Mouse (Mus musculus) liver (tissue): ENCODE measurements around the gene Gm4881.

ENCODE experiments used
- DNase-seq: peaks from one replicate; pipeline ENCODE4 v3.0.0-alpha.2; 2020; ENCODE audit warnings: mixed read lengths

Gene Gm4881

DNA sequence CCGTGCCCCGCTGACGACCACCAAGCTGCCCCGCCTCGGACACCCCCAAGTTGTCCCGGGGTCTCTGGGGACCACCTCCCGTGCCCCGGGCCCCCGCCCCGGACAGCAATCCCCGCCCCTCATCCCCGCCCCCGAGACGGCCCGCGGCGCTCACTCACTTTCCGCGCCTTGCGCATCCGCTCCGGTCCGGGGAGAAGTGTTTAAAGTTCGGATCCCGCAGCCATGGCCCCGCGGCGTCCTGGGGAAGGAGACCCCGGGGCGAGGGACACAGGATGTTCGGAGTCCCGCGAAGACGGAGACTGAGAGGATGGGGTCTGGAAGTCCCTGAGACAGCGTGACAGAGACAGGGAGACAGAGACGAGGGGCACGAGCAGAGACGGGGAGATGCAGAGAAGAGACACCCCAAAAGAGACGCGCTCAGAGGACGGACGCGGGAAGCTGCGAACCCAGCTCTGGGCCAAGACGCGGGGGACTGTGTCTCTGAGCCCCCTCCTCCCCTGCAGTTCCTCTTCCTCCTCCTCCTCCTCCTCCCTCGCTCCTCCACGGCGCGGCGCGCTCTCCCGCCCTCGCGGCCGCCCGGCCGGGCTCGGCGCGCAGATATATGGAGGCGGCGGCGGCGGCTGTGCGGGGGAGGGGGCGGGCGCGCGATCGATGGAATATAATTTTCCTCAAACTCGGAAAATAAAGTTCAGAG is at the start of gene Gm4881:
Gm4881 (minus strand) TSS at position 238 of the 694 bp plus-strand sequence.
- DNase-seq: no peak

DNA sequence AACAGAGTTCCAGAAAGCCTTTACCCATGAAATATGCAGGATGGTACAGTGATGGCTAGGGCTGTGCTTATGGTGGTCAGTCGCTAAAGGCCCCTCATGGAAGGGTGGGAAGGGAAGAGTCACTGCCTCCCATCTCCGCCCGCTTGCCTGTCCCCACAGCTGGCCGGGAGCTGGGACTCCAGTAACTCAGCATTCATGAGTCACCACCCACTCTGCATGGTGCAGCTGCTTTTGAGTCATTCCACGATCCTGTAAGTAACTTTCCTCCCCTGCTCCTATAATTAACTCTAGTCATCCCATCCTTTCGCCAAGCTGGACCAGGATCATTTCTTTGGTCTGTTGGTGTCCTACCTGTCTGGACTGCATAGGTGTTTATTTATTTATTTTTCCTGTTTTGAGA is 48.8 kb upstream of the Gm4881 start:
- DNase-seq: no peak

DNA sequence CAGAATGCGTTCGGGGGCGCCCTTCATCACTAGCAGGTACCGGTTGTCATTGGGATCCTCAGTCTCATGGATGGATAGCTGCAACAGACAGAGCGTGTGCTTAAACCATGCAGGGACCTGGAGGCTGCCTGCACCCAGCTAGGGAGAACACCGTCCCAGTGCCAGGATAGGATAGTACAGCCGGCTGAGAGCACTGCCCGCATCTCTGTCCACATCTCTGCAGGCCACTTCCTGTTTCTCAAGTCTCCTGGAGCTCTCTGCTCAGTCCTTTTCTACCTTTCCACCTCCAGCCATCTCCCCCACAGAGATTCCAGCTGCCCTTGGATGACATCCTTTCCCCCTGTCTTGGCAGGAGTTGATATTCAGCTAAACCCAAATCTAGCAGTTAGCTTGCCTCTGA is 46.2 kb upstream of the Gm4881 start:
- DNase-seq: no peak

DNA sequence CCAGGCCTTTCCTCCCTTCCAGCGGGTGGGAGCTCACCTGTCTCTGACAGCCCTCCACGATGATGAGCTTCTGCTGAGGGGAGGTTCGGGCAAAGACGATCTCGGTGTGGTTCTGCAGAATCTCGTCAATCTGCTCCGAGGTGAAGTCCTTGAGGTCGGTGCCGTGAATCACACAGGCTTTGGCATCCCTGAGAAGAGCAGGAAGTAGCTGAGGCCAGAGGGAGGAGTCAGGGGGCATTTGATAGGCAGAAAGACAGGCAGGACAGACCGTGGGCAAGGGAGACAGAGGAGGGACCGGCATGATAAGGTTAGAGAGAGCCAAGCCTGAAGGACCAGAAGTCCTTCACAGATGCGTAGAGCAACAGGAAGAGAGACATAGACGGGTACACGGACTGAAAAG is 43.6 kb upstream of the Gm4881 start:
- no peak for DNase-seq

DNA sequence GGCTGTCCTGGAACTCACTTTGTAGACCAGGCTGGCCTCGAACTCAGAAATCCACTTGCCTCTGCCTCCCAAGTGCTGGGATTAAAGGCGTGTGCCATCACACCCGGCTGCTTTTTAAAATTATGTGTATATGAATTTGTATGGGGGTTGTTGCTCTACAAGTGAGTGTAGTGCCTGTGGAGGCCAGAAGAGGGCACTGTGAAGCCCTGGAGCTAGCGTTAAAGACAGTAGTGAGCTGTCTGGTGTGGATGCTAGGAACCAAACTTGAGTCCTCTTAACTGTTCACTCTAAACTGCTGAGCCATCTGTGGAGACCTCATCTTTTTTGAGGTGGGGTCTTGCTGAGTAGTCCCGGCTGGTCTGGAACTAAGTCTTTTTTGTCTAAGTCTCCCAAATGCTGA is 41.5 kb upstream of the Gm4881 start:
- no peak for DNase-seq

DNA sequence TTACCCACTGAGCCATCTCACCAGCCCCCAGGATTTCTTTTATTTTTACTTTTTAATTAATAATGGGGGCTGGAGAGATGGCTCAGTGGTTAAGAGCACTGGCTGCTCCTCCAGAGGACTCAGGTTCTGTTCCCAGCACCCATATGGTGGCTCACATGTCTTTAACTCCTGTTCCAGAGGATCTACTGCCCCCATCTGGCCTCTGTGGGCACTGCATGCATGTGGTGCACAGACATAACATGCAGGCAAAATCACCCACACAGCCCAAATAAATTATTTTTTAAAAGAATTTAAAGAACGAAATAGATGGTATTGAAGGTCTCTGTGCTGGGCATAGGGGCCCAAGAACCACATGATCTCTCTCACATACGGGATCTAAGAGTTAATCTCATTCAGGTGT is 40.0 kb upstream of the Gm4881 start:
- DNase-seq: no peak

DNA sequence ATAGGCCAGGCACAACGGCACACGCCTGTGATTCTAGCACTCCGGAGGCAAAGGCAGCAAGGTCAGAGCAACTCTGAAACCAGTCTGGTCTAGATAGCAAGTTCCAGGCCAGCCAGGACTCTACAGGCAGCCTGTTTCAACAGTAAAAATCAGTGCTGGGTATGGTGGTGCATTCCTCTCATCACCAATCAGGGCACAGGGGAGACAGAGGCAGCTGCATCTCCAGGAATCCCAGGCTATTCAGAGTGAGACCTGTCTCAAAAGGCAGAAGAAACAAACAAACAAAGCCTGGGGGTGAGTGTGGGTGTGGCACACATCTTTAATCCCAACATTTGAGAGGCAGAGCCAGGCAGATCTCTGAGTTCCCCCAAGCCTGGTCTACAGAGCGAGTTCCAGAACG is 39.1 kb upstream of the Gm4881 start:
- no peak for DNase-seq

DNA sequence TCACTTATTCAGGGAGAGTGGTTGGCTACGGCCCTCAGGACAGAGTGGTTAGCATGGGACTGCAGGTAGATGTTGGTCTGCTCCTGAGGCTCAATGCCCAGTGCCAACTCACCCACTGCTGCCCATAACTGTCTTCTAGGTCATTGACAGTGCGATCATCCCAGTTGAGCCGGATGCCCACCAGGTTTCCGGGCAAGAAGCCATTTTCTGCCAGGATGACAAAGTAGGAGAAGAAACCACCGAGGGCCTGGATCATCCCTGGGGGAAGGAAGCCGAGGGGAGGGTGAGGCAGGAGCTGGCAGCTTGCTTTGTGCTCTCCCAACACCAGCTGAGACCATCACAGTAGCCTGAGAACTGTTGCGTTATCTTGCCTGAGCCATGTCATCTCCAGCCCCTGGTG is 36.1 kb upstream of the Gm4881 start:
- no peak for DNase-seq

DNA sequence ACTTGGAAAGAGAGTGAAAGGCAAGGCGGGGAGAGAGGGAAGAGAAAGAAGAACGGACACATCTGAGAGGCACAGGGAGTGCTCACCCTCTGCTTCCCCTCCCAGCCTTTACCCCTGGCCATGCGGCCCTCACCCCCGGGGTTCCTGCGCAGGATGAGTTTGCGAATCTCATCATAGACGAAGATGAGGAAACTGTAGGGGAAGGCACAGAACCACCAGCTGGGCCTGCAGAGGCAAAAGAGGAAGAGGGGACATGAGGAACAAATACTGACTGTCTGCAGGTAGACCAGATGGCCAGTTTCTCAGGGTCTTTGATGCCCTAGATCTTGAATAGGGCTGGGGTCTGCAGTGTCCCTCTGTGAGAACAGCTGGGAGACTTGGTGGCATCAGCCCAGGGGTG is 34.5 kb upstream of the Gm4881 start:
- peak; percentile 38 for DNase-seq

DNA sequence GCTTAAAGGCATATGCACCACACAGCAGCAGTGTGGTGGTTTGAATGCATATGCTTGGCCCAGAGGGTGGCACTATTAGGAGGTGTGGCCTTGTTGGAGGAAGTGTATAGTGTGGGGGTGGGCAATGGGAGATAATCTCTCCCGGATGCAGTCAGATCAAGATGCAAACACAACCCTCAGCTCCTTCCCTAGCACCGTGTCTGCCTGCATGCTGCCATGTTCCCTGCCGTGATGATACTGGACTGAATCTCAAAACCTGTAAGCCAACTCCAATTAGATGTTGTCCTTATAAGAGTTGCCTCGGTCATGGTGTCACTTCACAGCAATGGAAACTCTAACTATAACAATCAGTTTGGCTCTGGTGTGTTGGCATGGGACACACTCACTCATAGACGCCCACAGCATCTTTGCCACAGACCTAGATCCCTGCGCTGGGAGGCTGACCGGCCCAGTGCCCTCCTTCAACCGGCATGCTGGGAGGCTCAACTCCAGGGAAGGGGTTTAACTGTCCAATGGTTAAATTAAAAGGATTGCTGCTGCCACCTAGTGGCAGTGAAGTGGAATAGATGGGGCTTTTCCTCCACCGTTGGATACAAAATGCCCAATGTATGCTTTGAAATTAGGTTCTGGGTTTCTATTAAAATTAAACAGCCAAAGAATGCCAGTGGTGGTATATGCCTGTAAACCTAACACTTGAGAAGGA is 30.8 kb upstream of the Gm4881 start:
- DNase-seq: peak; percentile 31

DNA sequence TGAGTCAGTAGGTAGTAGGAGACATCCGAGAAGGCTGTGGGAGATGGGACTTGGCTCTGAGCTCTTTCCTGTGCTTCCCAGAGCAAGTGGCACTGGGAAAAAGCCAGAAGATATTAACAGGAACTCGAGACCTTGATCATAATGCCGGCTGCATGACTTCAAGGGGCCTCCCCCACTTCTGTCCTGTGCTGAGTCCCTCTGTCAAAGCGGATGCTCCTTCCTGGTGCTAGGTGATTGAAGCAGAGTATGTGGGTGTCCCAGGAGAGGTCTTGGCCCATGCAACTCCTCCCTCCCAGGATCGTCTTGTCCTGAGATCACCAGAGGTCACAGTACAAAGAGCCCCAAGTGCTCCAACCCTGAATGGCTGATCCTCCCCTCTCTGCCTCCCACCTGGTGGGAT is 29.6 kb upstream of the Gm4881 start:
- DNase-seq: no peak

DNA sequence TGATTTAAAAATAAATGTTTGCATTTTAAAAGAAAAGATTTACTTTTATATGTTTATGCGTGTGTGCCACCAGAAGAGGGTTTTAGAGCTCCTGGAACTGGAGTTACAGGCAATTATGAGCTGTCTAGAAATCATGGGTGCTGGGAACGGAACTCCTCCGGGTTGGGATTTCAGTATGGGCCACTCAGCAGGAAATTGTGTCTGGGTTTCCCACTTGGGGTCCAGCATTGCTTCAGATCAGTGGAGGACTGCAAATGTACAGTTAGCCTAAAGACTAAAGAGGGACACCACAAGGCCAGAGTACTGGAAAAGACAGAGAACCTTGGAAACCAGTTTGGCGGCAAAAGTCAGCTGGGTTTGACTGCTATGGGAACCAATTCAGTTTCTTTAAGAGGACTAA is 28.9 kb upstream of the Gm4881 start:
- DNase-seq: no peak

DNA sequence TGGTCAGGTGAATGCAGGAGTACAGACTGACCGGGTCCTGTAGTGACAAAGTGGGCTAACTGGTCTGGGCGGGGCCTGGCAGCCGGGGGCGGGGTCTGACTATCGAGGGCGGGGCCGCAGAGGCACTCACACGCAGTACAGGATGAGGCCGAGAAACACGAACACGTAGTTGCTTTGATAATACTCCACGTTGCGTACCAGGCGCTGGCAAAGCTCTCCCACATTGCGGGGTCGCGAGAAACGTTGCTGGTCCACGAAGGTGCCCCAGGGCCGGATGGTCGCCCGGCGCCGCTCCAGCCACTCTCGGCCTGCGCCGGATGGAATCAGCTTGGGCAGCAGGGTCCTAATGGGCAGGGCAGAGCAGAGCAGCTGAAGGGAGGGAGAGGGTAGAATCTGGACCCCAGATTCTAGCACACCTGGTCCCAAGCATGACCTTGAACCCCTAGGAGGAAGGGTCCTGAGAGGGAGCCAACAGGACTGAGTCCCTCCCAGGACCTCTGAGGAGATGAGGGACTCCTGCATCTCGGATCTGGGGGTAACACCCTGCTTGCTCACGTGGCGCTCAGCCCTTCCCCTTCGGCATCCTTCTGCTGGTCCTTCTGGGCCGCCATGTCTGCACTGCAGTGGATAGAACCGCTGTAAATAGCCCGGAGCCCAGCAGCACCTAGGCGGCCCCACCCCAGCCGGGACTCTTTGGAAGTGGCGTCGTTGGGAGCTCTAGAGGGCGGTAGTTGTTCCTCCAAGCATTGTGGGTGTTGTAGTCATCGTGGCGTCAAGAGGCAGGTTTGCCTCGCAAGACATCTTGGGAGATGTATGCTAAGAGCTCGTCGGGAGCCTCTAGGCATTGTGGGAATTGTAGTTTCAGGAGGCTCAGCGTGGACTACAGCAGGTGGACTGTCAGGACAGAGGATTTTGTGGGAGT is 27.9 kb upstream of the Gm4881 start, which contains the start of gene Rabac1:
Rabac1 (minus strand) TSS at position 783 of the 922 bp plus-strand sequence.
- DNase-seq: peak; percentile 92

DNA sequence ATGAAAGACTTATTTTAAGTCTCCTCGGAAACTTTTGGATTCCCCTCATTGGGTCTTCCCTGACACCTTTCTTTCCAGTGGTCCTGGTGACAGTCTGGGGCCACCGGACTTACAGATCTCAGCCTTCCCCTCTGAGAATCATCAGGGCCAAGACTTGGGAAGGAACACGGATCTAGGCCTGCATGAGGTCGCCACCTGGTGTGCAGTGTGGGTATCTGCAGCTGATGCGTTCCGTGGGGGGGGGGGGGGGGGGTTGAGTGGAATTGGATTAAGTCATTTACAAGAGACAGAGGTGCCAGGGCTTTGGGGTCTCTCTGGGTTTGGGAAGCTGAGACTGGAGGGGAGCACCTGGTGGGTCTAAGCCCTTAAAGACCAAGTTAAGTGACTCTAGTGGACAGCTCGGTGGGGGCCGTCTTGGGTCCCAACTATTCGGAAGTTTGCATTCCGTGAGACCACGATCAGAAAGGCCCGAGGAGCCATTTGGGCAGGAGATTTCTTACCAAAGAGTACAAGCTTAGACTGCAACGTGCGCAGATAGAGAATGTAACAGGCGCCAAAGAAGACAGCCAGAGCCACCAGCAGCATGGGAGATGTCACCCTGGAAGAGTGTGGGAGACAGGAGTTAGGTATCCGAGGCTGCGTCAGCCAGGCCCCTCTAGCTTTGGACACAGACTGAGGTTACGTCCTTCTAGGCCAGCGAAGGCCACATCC is 27.1 kb upstream of the Gm4881 start:
- DNase-seq: peak; percentile 60

DNA sequence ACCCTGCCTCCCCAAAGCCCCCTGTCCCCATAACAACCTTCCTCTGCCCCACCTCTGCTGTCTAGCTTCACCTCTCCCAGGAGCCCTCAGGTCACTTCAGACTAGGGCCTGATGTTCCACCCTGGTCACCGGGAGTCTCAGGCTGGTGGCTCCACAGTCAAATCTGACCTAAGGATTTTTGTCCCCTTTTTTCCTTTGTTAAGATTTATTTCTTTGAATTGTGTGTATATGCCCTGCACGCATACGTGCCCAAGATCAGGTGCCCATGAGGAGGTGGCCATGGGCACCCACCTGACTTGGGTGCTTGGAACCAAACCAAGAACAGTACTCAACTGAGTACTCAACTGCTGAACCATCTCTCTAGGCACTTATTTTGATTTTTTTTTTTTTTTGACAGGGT is 26.0 kb upstream of the Gm4881 start:
- no peak for DNase-seq

DNA sequence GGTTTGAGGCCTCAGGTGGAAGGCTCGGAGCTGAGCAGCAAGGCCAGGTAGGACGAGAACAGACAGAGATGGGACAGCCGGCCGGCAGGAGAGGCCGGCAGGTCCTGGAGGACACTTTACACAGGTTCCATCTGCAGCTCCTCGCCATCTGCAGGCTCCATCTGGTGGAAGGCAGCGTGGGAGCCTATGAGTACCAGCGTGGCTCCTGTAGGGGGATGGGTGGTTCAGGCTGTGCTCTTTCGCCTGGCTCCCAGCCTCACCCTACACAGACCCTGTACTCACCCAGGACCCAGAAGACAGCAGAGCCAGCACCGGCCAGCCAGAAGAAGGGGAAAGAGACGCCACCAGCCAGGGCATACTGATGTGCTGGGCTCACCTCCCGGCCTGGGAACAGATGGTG is 25.5 kb upstream of the Gm4881 start:
- DNase-seq: no peak

DNA sequence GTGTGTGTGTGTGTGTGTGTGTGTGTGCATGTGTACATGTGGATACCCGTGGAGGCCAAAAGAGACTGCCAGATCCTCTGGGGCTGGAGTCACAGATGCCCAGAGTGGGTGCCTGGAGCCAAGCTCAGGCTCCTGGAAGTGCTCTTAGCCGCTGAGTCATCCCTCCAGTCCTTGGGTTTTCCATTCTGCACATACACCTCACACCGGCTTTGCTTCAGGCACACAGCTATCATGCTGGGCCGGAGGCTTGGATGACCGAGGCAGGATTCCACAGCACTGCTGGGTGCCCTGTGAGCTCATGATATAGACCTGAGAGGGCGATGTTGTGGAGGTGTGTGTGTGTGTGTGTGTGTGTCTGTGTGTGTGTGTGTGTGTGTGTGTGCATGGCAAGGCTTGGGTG is 24.2 kb upstream of the Gm4881 start:
- no peak for DNase-seq

DNA sequence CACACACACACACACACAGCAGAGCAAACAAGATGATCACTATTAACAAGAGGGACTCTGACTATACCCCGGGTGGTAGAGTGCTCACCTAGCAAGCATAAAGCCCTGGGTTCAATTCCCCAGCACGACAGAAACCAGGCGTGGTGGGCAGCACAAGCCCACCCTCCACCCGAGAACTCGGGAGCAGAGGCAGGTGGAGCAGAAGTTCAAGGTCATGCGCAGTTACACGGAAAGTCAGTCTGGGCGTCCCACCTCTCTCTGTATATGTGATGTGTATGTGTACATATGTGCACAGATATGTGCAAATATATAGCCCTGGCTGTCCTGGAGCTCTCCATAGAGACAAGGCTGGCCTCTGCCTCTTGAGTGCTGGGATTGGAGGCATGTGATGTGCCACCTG is 23.7 kb upstream of the Gm4881 start:
- no peak for DNase-seq

DNA sequence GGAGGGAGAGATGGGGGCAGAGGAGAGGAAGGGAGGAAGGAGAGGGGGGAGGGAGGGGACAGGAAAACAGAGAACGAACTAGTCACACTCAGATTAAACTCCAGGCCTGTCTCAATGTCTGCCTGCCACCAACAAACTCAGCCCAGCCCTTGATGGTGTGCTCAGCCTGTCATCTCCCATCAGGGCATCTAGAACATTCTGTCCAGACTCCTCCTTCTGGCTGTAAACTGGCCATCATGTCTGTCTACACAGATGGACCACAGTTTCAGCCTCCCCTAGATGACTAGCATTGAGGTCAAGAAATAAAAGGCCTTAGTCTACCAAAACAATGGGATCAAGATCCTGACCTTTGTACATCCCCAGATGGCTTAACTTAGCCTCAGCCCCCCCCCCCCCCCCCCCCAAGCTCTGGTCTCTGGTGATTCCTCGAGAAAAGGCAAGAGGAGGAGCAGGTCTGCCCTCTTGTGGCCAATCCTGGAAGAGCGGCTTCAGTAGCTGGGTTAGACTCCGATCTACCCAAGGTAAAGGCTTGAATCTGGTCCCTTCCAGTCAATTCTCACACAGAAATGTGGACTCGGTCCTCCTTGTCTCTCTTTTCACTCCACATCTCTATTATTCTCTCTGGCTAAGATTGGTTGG is 20.7 kb upstream of the Gm4881 start:
- DNase-seq: peak; percentile 70

DNA sequence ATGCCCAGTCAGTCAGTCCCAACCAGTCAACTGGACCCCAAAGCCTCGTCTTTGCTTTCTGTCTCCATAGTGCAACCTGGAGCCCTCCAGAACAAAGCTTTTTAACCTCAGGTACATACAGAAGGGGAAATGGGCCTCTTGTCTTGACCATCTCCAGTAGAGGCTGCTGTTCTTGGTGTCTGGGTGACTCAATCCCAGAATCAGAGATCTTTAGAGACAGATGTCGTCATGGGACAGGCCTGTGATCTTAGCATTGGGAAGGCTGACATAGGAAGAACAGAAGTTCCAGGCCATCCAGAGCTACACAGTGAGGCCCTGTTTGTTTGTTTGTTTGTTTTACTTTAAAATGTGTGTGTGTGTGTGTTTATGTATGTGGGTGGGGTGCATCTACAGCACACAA is 20.0 kb upstream of the Gm4881 start:
- no peak for DNase-seq

DNA sequence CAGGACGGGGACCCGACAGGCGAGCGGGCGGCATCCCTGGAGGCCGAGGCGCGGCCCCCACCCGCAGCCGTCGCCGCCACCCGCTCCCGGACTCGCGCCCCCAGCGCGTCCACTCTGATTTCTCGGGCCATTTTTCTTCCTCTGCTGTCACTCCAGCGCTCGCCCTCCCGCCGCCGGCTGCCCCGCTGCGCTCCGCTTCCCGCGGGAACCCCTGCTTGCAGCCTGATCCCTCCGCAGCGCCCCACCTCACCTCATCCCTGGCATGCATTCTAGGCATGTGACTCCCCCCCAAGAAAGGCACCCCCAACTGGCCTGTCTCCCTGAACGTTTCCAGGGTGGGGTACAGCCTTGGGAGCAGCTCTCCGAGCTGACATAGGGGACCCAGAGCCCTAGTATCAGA is 10.9 kb upstream of the Gm4881 start:
- DNase-seq: no peak

DNA sequence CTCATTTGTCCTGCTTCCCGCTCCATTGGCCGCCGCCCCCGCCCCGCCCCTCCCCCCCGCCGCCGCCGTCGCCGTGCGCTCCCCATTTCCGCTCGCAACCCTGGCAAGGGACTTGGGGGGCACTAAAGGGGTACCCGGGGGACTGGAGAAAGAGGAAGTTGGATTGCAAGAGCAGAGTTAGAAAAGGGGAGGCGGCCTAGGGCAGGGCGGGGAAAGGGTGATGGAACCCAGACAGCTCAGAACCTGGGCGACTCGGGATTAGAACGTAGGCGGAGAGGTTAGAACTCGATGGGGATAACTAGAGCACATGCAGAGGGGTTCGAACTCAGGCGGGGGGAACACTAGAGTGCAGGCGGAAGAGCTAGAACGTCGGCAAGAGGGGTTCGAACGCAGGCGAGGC is 10.2 kb upstream of the Gm4881 start:
- peak; percentile 12 for DNase-seq
